Mouse (Mus musculus): Measurements from ENCODE around the gene 2610507B11Rik. TPM values are rescaled to one million over a fixed set of nuclear protein-coding genes. Genes with fewer than 3 reads are reported as not detected.

2610507B11Rik gene
- polyA plus RNA-seq, 1 experiment from 2014 or later, result 69.3 TPM

DNA sequence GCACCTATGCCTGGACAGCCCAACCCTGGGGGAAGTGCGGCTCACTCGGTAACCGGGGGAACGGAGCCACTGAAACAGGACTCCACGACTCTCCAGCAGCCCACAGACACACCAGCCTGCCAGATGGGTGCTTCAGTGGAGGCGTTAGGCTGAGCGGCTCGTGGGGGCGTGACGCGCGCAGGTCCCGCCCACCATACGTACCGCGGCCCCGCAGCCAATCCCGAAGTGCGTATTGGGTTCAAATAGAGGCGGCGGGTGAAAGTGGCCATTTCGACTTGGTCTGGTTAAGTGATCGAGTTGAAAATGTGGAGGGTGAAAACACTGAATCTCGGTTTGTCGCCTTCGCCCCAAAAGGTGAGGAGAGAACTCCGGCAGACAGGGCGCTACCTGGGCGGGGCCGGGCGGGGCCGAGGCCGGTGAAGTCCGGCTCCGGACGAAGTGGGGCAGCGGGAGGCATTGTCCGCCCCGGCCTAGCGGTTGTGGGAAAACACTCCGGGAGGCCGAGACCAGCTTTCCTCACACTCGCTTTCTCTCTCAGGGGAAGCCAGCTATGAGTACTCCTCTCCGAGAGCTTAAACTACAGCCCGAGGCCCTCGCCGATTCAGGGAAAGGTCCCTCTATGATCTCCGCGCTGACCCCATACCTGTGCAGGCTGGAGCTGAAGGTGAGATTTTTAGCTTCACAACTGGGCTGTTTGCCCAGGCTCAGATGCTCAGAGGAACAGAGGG is 40.0 kb downstream of the 2610507B11Rik start, which contains the start of gene Spag5:
TSS of gene Spag5 (plus strand) at position 173 of the 728 bp plus-strand sequence.
- Histone ChIP-seq H3K27me3 (ENCODE audit: insufficient read depth, poor library complexity, severe bottlenecking) (no peaks in the 10 kb centered on the region), H3K9me3 (no peaks in the 10 kb centered on the region), H3K4me1 (peaks cover 6% of the 10 kb centered on the region; the same call in 1 of the 2 replicates), H3K36me3 (peaks cover 34% of the 10 kb centered on the region), H3K27ac (peak within 1 kb of the TSS; percentile 95), H3K4me3 (peak within 1 kb of the TSS; percentile 93)
- DNase-seq (ENCODE audit: low spot score), result peak; percentile 97
- under 1% methylated on average over 49 of the region's 49 CpGs for WGBS

GRCm38 (mm10) chr11:78305272-78305671 is 43.7 kb downstream of the 2610507B11Rik start:
- 89% methylated on average over 4 of the region's 4 CpGs for WGBS
- Histone ChIP-seq H3K27me3 (ENCODE audit: insufficient read depth, poor library complexity, severe bottlenecking) (no peaks in the 10 kb centered on the region), H3K36me3 (peaks cover 67% of the 10 kb centered on the region), H3K27ac (no peak overlapping the region), H3K4me1 (peaks cover 6% of the 10 kb centered on the region; the same call in 1 of the 2 replicates), H3K4me3 (no peak overlapping the region), H3K9me3 (no peaks in the 10 kb centered on the region)
- no peak for DNase-seq (ENCODE audit: low spot score)

GRCm38 (mm10) chr11:78310861-78311511 is 49.4 kb downstream of the 2610507B11Rik start:
- Histone ChIP-seq H3K4me3 (no peak overlapping the region), H3K4me1 (no peaks in the 10 kb centered on the region), H3K27ac (no peak overlapping the region), H3K27me3 (ENCODE audit: insufficient read depth, poor library complexity, severe bottlenecking) (no peaks in the 10 kb centered on the region), H3K9me3 (no peaks in the 10 kb centered on the region), H3K36me3 (peaks cover 89% of the 10 kb centered on the region)
- 93% methylated on average over 8 of the region's 8 CpGs for WGBS
- DNase-seq (ENCODE audit: low spot score), result no peak

DNA sequence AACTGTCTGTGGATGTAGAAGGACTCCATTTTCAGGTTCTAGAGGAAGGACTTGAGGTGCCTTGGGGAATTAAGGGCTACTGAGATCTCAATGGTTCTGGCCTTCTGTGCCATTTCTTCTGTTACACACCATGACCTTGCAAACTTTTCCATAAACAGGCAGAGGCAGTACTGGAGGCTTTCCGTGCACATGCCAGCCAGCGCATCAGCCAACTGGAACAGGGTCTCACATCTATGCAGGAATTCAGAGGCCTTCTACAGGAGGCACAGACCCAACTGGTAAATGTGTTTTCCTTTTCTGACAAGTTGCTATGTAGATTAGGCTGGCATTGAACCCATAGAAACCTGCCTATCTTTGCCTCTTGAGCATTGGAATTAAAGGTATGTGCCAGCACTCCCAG is 52.1 kb downstream of the 2610507B11Rik start:
- WGBS, result 92% methylated on average over 2 of the region's 2 CpGs
- peaks cover 92% of the 10 kb centered on the region for H3K36me3 ChIP-seq

DNA sequence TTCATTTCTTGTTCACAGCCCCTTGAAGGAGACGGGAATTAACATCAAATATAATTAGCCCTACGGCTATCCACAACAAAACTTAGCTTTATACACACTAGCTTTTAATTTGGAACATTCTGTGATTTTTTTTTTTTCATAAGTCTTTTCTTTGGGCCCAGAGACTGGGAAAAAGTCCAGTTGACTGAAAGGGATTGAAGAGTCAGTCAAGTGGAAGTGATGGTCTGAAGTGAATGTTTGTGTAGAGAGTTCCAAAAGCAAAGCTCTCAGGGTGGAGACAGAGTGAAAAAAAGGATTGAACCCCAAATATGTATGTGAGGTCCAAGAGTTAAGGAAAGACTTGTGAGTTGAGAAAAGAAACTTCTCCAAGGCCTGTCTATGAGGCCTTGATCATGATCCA is 56.9 kb downstream of the 2610507B11Rik start:
- no peaks in the 10 kb centered on the region for H3K9me3 ChIP-seq
- H3K4me3 ChIP-seq, result no peak overlapping the region
- no peak for DNase-seq (ENCODE audit: low spot score)
- H3K36me3 ChIP-seq, result peaks cover 96% of the 10 kb centered on the region
- no peak overlapping the region for H3K27ac ChIP-seq
- peaks cover 15% of the 10 kb centered on the region for H3K4me1 ChIP-seq
- no peaks in the 10 kb centered on the region for H3K27me3 ChIP-seq (ENCODE audit: insufficient read depth, poor library complexity, severe bottlenecking)
- WGBS, result 92% methylated on average over 2 of the region's 2 CpGs

More for the DNA sequence above, 52.1 kb downstream of the 2610507B11Rik start:
- no peak overlapping the region for H3K27ac ChIP-seq
- DNase-seq (ENCODE audit: low spot score), result no peak
- no peak overlapping the region for H3K4me3 ChIP-seq
- no peaks in the 10 kb centered on the region for H3K27me3 ChIP-seq (ENCODE audit: insufficient read depth, poor library complexity, severe bottlenecking)
- no peaks in the 10 kb centered on the region for H3K4me1 ChIP-seq
- no peaks in the 10 kb centered on the region for H3K9me3 ChIP-seq

- 69% methylated on average over 2 of the region's 2 CpGs for WGBS
- H3K36me3 ChIP-seq, result peaks cover 75% of the 10 kb centered on the region
- H3K27ac ChIP-seq, result peak overlapping the region; percentile 71
- H3K9me3 ChIP-seq, result no peaks in the 10 kb centered on the region
- H3K27me3 ChIP-seq (ENCODE audit: insufficient read depth, poor library complexity, severe bottlenecking), result no peaks in the 10 kb centered on the region
- DNase-seq (ENCODE audit: low spot score), result no peak
- peak overlapping the region; percentile 44 for H3K4me3 ChIP-seq
- peaks cover 23% of the 10 kb centered on the region for H3K4me1 ChIP-seq
Observed at GRCm38 (mm10) chr11:78322076-78322831, 60.7 kb downstream of the 2610507B11Rik start.

DNA sequence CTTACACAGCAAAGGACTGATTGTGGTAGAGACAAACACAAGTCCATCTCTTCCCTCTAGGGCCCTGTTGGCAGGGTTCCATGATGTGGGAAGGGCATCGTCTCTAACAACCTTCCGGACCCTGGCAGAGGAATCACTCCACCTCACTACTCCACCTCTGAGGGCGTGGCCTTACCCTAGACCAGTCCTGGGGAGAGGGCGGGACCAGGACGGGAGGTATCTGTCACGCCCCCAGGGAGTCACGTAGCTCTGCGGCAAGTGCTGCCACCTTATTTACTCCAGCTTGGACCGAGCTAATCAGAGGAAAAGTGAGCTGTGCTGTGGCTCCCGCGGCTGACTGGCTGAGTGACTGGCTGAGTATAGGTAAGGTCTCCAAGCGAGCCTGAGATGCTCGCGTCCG is 61.3 kb downstream of the 2610507B11Rik start, which contains the start of gene Aldoc:
TSS of gene Aldoc (plus strand) at position 109 of the 400 bp plus-strand sequence.
- Histone ChIP-seq H3K27ac (peak within 1 kb of the TSS; percentile 71), H3K4me1 (peaks cover 23% of the 10 kb centered on the region), H3K9me3 (no peaks in the 10 kb centered on the region), H3K4me3 (peak within 1 kb of the TSS; percentile 44), H3K27me3 (ENCODE audit: insufficient read depth, poor library complexity, severe bottlenecking) (no peaks in the 10 kb centered on the region), H3K36me3 (peaks cover 69% of the 10 kb centered on the region)
- WGBS, result 4% methylated on average over 15 of the region's 15 CpGs
- peak; percentile 96 for DNase-seq (ENCODE audit: low spot score)

- no peak for DNase-seq (ENCODE audit: low spot score)
- peaks cover 55% of the 10 kb centered on the region for H3K36me3 ChIP-seq
- 87% methylated on average over 15 of the region's 15 CpGs for WGBS
- no peak overlapping the region for H3K27ac ChIP-seq
- H3K9me3 ChIP-seq, result no peaks in the 10 kb centered on the region
- no peak overlapping the region for H3K4me3 ChIP-seq
- no peaks in the 10 kb centered on the region for H3K27me3 ChIP-seq (ENCODE audit: insufficient read depth, poor library complexity, severe bottlenecking)
- H3K4me1 ChIP-seq, result peaks cover 30% of the 10 kb centered on the region
Observed at GRCm38 (mm10) chr11:78324000-78324785, 62.6 kb downstream of the 2610507B11Rik start.

GRCm38 (mm10) chr11:78324965-78325364 is 63.4 kb downstream of the 2610507B11Rik start:
- no peak for DNase-seq (ENCODE audit: low spot score)
- 91% methylated on average over 12 of the region's 12 CpGs for WGBS
- Histone ChIP-seq H3K4me1 (peaks cover 32% of the 10 kb centered on the region), H3K4me3 (no peak overlapping the region), H3K27ac (no peak overlapping the region), H3K36me3 (peaks cover 48% of the 10 kb centered on the region), H3K9me3 (no peaks in the 10 kb centered on the region), H3K27me3 (ENCODE audit: insufficient read depth, poor library complexity, severe bottlenecking) (no peaks in the 10 kb centered on the region)

DNA sequence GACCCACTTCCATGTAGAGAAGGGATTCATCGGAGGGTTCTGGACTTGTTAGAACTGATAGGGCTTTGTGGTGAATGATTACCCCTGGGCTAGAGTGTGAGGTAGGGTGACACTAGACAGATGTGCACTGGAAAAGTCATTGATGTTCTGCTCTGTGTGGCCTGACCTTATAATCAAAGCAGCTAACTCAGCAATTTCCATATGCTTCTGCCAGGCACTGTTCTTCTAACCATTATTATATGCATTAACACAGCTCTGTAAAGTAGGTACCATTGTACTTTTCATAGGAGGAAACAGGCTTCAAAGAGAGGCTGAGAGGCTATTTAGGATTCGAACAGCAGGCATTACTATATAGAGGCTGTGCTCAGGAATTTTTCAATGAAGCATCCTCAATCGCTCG is 65.7 kb downstream of the 2610507B11Rik start:
- Histone ChIP-seq H3K9me3 (no peaks in the 10 kb centered on the region), H3K27ac (no peak overlapping the region), H3K4me1 (peaks cover 29% of the 10 kb centered on the region), H3K4me3 (no peak overlapping the region), H3K27me3 (ENCODE audit: insufficient read depth, poor library complexity, severe bottlenecking) (no peaks in the 10 kb centered on the region), H3K36me3 (peaks cover 29% of the 10 kb centered on the region)
- DNase-seq (ENCODE audit: low spot score), result no peak
- WGBS, result 90% methylated on average over 4 of the region's 4 CpGs

GRCm38 (mm10) chr11:78327634-78328511 is 66.3 kb downstream of the 2610507B11Rik start, which contains the start of gene Pigs:
Gene Pigs, plus strand, starts transcription at chr11:78328415.
- Histone ChIP-seq H3K36me3 (peaks cover 29% of the 10 kb centered on the region), H3K27ac (peak within 1 kb of the TSS; percentile 85), H3K9me3 (no peaks in the 10 kb centered on the region), H3K27me3 (ENCODE audit: insufficient read depth, poor library complexity, severe bottlenecking) (no peaks in the 10 kb centered on the region), H3K4me1 (peaks cover 22% of the 10 kb centered on the region), H3K4me3 (peak within 1 kb of the TSS; percentile 91)
- peak; percentile 98 for DNase-seq (ENCODE audit: low spot score)
- 11% methylated on average over 37 of the region's 37 CpGs for WGBS

Data from heart, embryonic 10.5 days (tissue).